Mouse (Mus musculus) cerebellum, adult 2 months (tissue): ENCODE data around the gene Plekhm3.

Experiments used
- CTCF ChIP-seq: fragments of 200-500 bp; IDR thresholded peaks from 2 replicates; pipeline ENCODE4 v1.5.1; 2011; ENCODE audit warnings: low read depth, mild to moderate bottlenecking, control low read depth, low read length, moderate library complexity, borderline replicate concordance; ENCODE audit not compliant: insufficient read depth
- POLR2A ChIP-seq: fragments of 200-500 bp; IDR thresholded peaks from 2 replicates; pipeline ENCODE4 v1.6.1; 2011; ENCODE audit warnings: low read length, control low read depth, borderline replicate concordance; ENCODE audit not compliant: insufficient read depth

DNA sequence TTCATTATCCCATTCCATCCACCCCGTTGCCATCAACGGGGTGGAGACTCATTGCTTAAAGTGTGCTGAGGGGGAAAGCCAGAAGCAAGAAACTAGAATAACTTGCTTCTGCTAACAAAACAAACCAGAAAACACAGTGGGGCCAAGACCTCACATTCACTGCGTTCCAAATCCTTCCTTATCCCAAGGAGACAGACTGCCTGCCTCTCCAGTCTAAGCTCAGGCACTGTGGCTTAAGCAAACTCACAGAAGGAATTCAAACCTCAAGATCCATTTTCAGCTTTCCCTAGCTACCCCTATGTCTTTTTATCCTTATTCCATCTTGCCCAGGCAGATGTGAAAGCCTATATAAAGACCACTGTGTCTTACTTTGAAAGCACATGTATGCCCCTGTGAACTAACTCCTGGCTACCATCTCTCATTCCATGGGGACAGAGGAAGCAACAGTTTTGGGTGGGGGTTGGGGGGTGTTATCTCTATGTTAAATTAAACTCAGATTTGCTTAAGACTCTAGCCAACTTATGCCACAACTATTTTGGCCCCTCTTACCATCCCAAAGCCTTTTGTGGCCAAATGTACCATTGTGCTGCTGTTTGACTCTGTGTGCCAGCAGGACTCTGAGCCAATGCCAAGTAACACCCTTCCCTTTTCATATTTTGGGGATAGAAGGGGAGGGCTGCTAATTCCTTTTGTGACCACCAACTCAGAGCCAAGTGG is 112.6 kb downstream of the Plekhm3 start:
- TF ChIP-seq CTCF (no peak), POLR2A (no peak)
